Mouse (Mus musculus) cerebellum, adult 2 months (tissue): ENCODE data around the gene Ncln. TPM values are rescaled to one million over a fixed set of nuclear protein-coding genes. Genes with fewer than 3 reads are reported as not detected.

Experiments
- DNase-seq, 2 experiments: peaks; one replicate each; pipeline ENCODE4 v3.0.0; 2021
- H3K27ac ChIP-seq: fragments of 200-500 bp; 2 replicates; pipeline ENCODE4 v1.5.1; 2012; ENCODE audit warnings: low read length, control low read depth, inconsistent platforms; ENCODE audit not compliant: insufficient read depth
- H3K27me3 ChIP-seq: fragments of 200-500 bp; 2 replicates; pipeline ENCODE4 v1.6.1; 2012; ENCODE audit warnings: inconsistent platforms, mild to moderate bottlenecking, low read length, moderate library complexity; ENCODE audit not compliant: control insufficient read depth, insufficient read depth
- H3K4me1 ChIP-seq: fragments of 200-500 bp; 2 replicates; pipeline ENCODE4 v1.6.1; 2011; ENCODE audit warnings: low read length; ENCODE audit not compliant: control insufficient read depth, insufficient read depth
- H3K4me3 ChIP-seq: fragments of 200-500 bp; replicated peaks from 2 replicates; pipeline ENCODE3; 2011; ENCODE audit warnings: mild to moderate bottlenecking, low read depth, low read length, control low read depth; ENCODE audit not compliant: insufficient read depth
- CTCF ChIP-seq: fragments of 200-500 bp; IDR thresholded peaks from 2 replicates; pipeline ENCODE4 v1.5.1; 2011; ENCODE audit warnings: low read depth, mild to moderate bottlenecking, control low read depth, low read length, moderate library complexity, borderline replicate concordance; ENCODE audit not compliant: insufficient read depth
- POLR2A ChIP-seq: fragments of 200-500 bp; IDR thresholded peaks from 2 replicates; pipeline ENCODE4 v1.6.1; 2011; ENCODE audit warnings: low read length, control low read depth, borderline replicate concordance; ENCODE audit not compliant: insufficient read depth
- WGBS: fragments of 180-500 bp; shearing (Covaris S2); methylation state at CpG from one replicate; pipeline ENCODE4 v1.1.7; 2018; 5-methylcytosine and 5-hydroxymethylcytosine counted together
- polyA plus RNA-seq: library from polyadenylated mRNA; depleted of rRNA; stranded (reverse); fragments of >200 nt; gene quantifications from 2 replicates; pipeline ENCODE4 v1.2.3, GENCODE M21; 2012

The Ncln gene
- polyA plus RNA-seq, 1 experiment: 116 TPM

GRCm38 (mm10) chr10:81538321-81539048, 42.3 kb upstream of the Ncln start:
- Histone ChIP-seq H3K27me3 (no peaks in the 10 kb centered on the region), H3K4me3 (no peak overlapping the region), H3K27ac (0 out of 2 replicates have a peak overlapping the region, but pooled peaks have one; percentile 10), H3K4me1 (peaks cover 53% of the 10 kb centered on the region)
- TF ChIP-seq CTCF (no peak), POLR2A (no peak)
- DNase-seq: no peak
- 56% methylated on average over 3 of the region's 3 CpGs for WGBS

- Histone ChIP-seq H3K27ac (no peak overlapping the region), H3K27me3 (no peaks in the 10 kb centered on the region), H3K4me3 (no peak overlapping the region), H3K4me1 (peaks cover 43% of the 10 kb centered on the region)
- WGBS: 94% methylated on average over 2 of the region's 2 CpGs
- no peak for TF ChIP-seq CTCF
- TF ChIP-seq POLR2A: no peak
- no peak for DNase-seq
These were observed 41.2 kb upstream of the Ncln start for GRCm38 (mm10) chr10:81537429-81537828.

GRCm38 (mm10) chr10:81536734-81537133, 40.5 kb upstream of the Ncln start:
- peaks cover 38% of the 10 kb centered on the region for H3K4me1 ChIP-seq
- peak; percentile 46; the same call in 1 of the 2 replicates for TF ChIP-seq CTCF
- no peak for TF ChIP-seq POLR2A
- no peak overlapping the region for H3K27ac ChIP-seq
- no peak overlapping the region for H3K4me3 ChIP-seq
- WGBS: 73% methylated on average over 6 of the region's 6 CpGs
- no peak for DNase-seq
- no peaks in the 10 kb centered on the region for H3K27me3 ChIP-seq

GRCm38 (mm10) chr10:81534826-81535225, 38.6 kb upstream of the Ncln start:
- Histone ChIP-seq H3K4me1 (peaks cover 19% of the 10 kb centered on the region), H3K4me3 (no peak overlapping the region), H3K27ac (no peak overlapping the region), H3K27me3 (no peaks in the 10 kb centered on the region)
- DNase-seq: no peak
- 83% methylated on average over 16 of the region's 16 CpGs for WGBS
- TF ChIP-seq POLR2A: no peak
- TF ChIP-seq CTCF: no peak

- H3K4me1 ChIP-seq: no peaks in the 10 kb centered on the region
- DNase-seq: peak; percentile 53 to 72
- no peaks in the 10 kb centered on the region for H3K27me3 ChIP-seq
- no peak overlapping the region for H3K4me3 ChIP-seq
- H3K27ac ChIP-seq: no peak overlapping the region
- TF ChIP-seq POLR2A (no peak), CTCF (peak; percentile 93)
- WGBS: 11% methylated on average over 14 of the region's 14 CpGs
These were observed 30.6 kb upstream of the Ncln start for GRCm38 (mm10) chr10:81526779-81527178.

GRCm38 (mm10) chr10:81525017-81525694, 29.0 kb upstream of the Ncln start:
- TF ChIP-seq POLR2A (no peak), CTCF (no peak)
- Histone ChIP-seq H3K27me3 (no peaks in the 10 kb centered on the region), H3K4me3 (no peak overlapping the region), H3K27ac (no peak overlapping the region), H3K4me1 (no peaks in the 10 kb centered on the region)
- DNase-seq: no peak
- 70% methylated on average over 12 of the region's 13 CpGs for WGBS

- 30% methylated on average over 9 of the region's 9 CpGs for WGBS
- no peak for DNase-seq
- Histone ChIP-seq H3K27ac (no peak within 1 kb of the TSS), H3K27me3 (no peaks in the 10 kb centered on the region), H3K4me1 (no peaks in the 10 kb centered on the region), H3K4me3 (no peak within 1 kb of the TSS)
- no peak for TF ChIP-seq CTCF
- no peak for TF ChIP-seq POLR2A
These were observed 27.9 kb upstream of the Ncln start, which contains the start of gene Gna15 for GRCm38 (mm10) chr10:81524051-81524605. TSS of gene Gna15 (minus strand) at chr10:81524225.

- DNase-seq: no peak
- 29% methylated on average over 19 of the region's 19 CpGs for WGBS
- TF ChIP-seq CTCF (no peak), POLR2A (no peak)
- no peak overlapping the region for H3K4me3 ChIP-seq
- no peak overlapping the region for H3K27ac ChIP-seq
- no peaks in the 10 kb centered on the region for H3K27me3 ChIP-seq
- H3K4me1 ChIP-seq: no peaks in the 10 kb centered on the region
These were observed 27.4 kb upstream of the Ncln start for GRCm38 (mm10) chr10:81523570-81523969.
